Mouse (Mus musculus) CH12.LX (cell line): ENCODE measurements at regions not wholly inside any gene's neighbourhood (a gene's known extent, or its start where the extent isn't known, plus 50 kb on each side); places are given as distances from the start of the nearest gene placed in this dataset.

Experiments used
- BHLHE40 ChIP-seq: IDR thresholded peaks from 2 replicates; pipeline ENCODE4 v1.6.1; 2011; ENCODE audit warnings: mild to moderate bottlenecking, low read depth, low read length, improper control_type of control experiment
- CHD2 ChIP-seq: IDR thresholded peaks from 2 replicates; pipeline ENCODE4 v1.6.1; 2011; ENCODE audit warnings: low read length, improper control_type of control experiment
- CTCF ChIP-seq, 2 experiments: IDR thresholded peaks in 1 of 2; conservative IDR thresholded peaks in 1 of 2; 2 replicates each; pipeline ENCODE4 v1.5.1; 2011 to 2012; ENCODE audit warnings: low read depth in 2 of 2, low read length in 2 of 2, improper control_type of control experiment in 1 of 2, inconsistent platforms in 1 of 2, mild to moderate bottlenecking in 1 of 2, moderate library complexity in 1 of 2
- E2F4 ChIP-seq: IDR thresholded peaks from 2 replicates; pipeline ENCODE4 v1.6.1; 2011; ENCODE audit warnings: low read depth, low read length, improper control_type of control experiment; ENCODE audit not compliant: insufficient replicate concordance
- EP300 ChIP-seq: IDR thresholded peaks from 2 replicates; pipeline ENCODE4 v1.6.1; 2011; ENCODE audit warnings: low read length, improper control_type of control experiment
- IRF4 ChIP-seq: IDR thresholded peaks from 2 replicates; pipeline ENCODE4 v1.6.1; 2014; ENCODE audit warnings: low read depth, mild to moderate bottlenecking, inconsistent platforms, low read length, improper control_type of control experiment
- JUND ChIP-seq: conservative IDR thresholded peaks from 2 replicates; pipeline ENCODE4 v1.6.1; 2011; ENCODE audit warnings: low read depth, low read length, improper control_type of control experiment
- KAT2A ChIP-seq: IDR thresholded peaks from 2 replicates; pipeline ENCODE4 v1.6.1; 2012; ENCODE audit warnings: low read length, improper control_type of control experiment, inconsistent platforms; ENCODE audit not compliant: insufficient replicate concordance
- NRF1 ChIP-seq: IDR thresholded peaks from 2 replicates; pipeline ENCODE4 v1.6.1; 2014; ENCODE audit warnings: low read depth, mild to moderate bottlenecking, inconsistent platforms, low read length, improper control_type of control experiment, moderate library complexity
- POLR2A ChIP-seq: IDR thresholded peaks from 2 replicates; pipeline ENCODE4 v1.6.1; 2011; ENCODE audit warnings: low read depth, mild to moderate bottlenecking, improper control_type of control experiment, low read length
- SIN3A ChIP-seq: IDR thresholded peaks from 2 replicates; pipeline ENCODE4 v1.6.1; 2012; ENCODE audit warnings: low read length, improper control_type of control experiment, inconsistent platforms
- USF1 ChIP-seq: IDR thresholded peaks from 2 replicates; pipeline ENCODE4 v1.6.1; 2014; ENCODE audit warnings: low read depth, mild to moderate bottlenecking, inconsistent platforms, low read length, improper control_type of control experiment
- ZKSCAN1 ChIP-seq: IDR thresholded peaks from 2 replicates; pipeline ENCODE4 v1.6.1; 2012; ENCODE audit warnings: low read depth, inconsistent platforms, low read length, improper control_type of control experiment, borderline replicate concordance
- ZMIZ1 ChIP-seq: IDR thresholded peaks from 2 replicates; pipeline ENCODE4 v1.6.1; 2012; ENCODE audit warnings: low read depth, mild to moderate bottlenecking, inconsistent platforms, low read length, improper control_type of control experiment

DNA sequence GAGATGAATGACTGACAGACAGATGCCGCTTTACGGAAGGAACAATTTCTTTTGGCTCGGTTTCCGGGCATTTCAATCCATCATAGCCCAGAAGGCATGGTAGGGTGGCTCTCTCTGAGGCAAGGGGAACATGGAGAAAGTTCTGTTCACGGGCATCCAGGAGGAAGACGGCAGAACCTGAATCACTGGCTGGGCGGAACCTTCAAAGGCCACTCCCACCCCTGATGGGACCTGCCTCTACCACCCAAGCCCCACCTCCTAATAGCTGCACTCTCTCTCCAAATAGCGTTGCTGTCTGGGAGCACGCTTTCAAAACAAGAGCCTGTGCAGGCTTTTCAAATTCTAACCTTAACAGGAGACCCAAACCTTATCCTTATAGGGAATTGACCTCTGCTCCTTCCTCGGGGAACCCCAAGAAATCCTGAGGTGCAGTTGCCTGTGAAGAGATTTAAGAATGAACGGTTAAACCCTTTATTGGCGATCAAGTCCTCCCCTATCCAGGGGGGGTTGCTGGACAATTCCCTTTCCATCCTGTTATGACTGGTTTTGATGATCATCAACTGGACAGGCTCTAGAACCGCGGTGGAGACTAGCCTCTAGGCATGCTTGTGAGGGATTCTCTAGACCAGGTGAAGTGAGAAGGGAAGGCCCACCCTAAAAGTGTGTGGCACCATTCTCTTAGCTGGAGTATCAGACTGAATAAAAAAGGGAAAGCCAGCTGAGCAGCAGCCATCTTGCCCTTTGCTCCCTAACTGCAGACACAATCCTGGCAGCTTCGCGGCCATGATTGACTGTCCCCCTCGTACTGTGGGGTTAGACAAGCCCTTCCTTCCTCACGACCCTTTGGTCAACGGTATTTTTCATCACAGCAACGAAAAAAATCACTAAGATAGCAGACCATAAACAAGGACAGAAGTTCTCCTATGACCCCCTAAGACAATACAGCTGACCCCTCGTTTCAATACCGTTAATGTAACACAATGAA, 184.5 kb upstream of the Dyrk2 start:
- TF ChIP-seq E2F4 (no peak), SIN3A (no peak), CTCF (conservative IDR thresholded peaks at IDR 0.05 in 1 of 2, IDR thresholded peaks at IDR 0.05 in 1 of 2; ENCODE audit: low read depth in 2 of 2, low read length in 2 of 2) (no peak), CHD2 (no peak), EP300 (no peak), POLR2A (no peak), USF1 (no peak), ZMIZ1 (no peak), KAT2A (no peak), JUND (no peak), BHLHE40 (no peak), NRF1 (no peak), ZKSCAN1 (no peak), IRF4 (no peak)
